Comparison of ENCODE assay signal across 26 mouse cellular contexts in the genomic region with DNA sequence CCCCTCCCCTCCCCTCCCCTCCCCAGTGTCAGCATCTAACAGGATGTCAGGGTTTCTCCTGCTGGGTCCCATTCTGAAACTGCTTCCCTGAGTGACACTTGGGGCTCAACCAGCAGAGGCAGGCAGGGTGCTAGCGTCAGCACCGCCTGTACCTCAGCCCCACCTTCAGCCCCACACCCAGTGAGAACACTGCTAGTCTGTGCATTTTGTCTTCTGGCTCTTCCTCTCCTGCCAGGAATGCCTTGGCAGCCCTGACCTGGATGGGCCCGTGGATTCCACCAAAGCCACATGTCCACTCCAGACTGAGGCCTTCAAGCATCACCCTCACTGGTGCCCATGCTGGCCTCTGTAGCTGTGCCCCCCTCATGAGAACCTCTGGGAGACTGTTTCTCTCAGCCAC. TPM values are rescaled to one million over a fixed set of nuclear protein-coding genes. Genes with fewer than 3 reads are reported as not detected.
A peak's percentile ranks its signal among the peaks of the same experiment; 100 is the strongest.
DNase-seq lines count a peak whose midpoint lies in the region; ATAC-seq lines count a peak whose summit lies in the region.
"Had no signal": no experiment of that assay in that cellular context is flagged by ENCODE, and none has a peak within 500 bp of the region (broad histone marks: within the 10 kb centered on the region; RNA-seq: fewer than 3 reads in every experiment).

No protein-coding gene starts in this region.

- ATAC-seq in embryonic facial prominence, embryonic 13.5 days (ENCODE audit: insufficient number of reproducible peaks, insufficient read depth, low FRiP score, low TSS enrichment, low read depth): no peak
- ATAC-seq in embryonic facial prominence, embryonic 14.5 days (ENCODE audit: low read depth): no peak
- no peak for ATAC-seq in midbrain, embryonic 15.5 days (replicated peaks)
- ATAC-seq: forebrain, embryonic 14.5 days; intestine, postnatal 0 days had no signal

- H3K27ac ChIP-seq in embryonic facial prominence, embryonic 13.5 days: no peak overlapping the region
- no peak overlapping the region for H3K27ac ChIP-seq in embryonic facial prominence, embryonic 10.5 days (replicated peaks)
- no peak overlapping the region for H3K27ac ChIP-seq in embryonic facial prominence, embryonic 14.5 days (replicated peaks; ENCODE audit: low read depth, low read length)
- no peak overlapping the region for H3K27ac ChIP-seq in midbrain, embryonic 15.5 days
- H3K27ac ChIP-seq: hindbrain, embryonic 14.5 days; liver, embryonic 14.5 days; midbrain, embryonic 10.5 days; neural tube, embryonic 15.5 days had no signal

- no peak overlapping the region for H3K4me3 ChIP-seq in embryonic facial prominence, embryonic 13.5 days
- no peak overlapping the region for H3K4me3 ChIP-seq in embryonic facial prominence, embryonic 10.5 days
- H3K4me3 ChIP-seq in embryonic facial prominence, embryonic 14.5 days (ENCODE audit: low read depth, low read length): no peak overlapping the region
- H3K4me3 ChIP-seq in midbrain, embryonic 15.5 days: no peak overlapping the region
- H3K4me3 ChIP-seq: heart, embryonic 12.5 days; midbrain, embryonic 10.5 days; neural tube, embryonic 15.5 days had no signal

- DNase-seq in embryonic facial prominence, embryonic 10.5 days (ENCODE audit: low spot score): no peak
- peak; percentile 50 to 57 for DNase-seq in cerebellum, postnatal 25 days
- DNase-seq in embryonic facial prominence, embryonic 14.5 days (ENCODE audit: low spot score): no peak
- peak; percentile 58 to 61 for DNase-seq in thymus, postnatal 10 days (ENCODE audit: low spot score in 2 of 2)
- no peak for DNase-seq in urinary bladder, postnatal 36 days (ENCODE audit: low spot score in 2 of 2)
- DNase-seq in MN1 (ENCODE audit: low spot score): no peak
- DNase-seq: adrenal gland, adult 8-10 months; B cell, adult 2 months; gastrocnemius, postnatal 14 days; heart, postnatal 10 days; kidney, adult 9 months; kidney, postnatal 14 days; layer of hippocampus, adult 9-11 months; liver; lung, adult 2 months; lung, postnatal 10 days; right cerebral cortex, postnatal 4 days had no signal

- peaks cover 29% of the 10 kb centered on the region for H3K36me3 ChIP-seq in embryonic facial prominence, embryonic 13.5 days
- H3K36me3 ChIP-seq in embryonic facial prominence, embryonic 10.5 days (replicated peaks): peaks cover 46% of the 10 kb centered on the region
- H3K36me3 ChIP-seq in embryonic facial prominence, embryonic 14.5 days (ENCODE audit: control insufficient read depth, insufficient read depth, low read length): peaks cover 40% of the 10 kb centered on the region
- H3K36me3 ChIP-seq in midbrain, embryonic 15.5 days (replicated peaks): no peaks in the 10 kb centered on the region

- H3K27me3 ChIP-seq in embryonic facial prominence, embryonic 13.5 days: no peaks in the 10 kb centered on the region
- H3K27me3 ChIP-seq in embryonic facial prominence, embryonic 10.5 days (replicated peaks; ENCODE audit: low read depth, poor library complexity, severe bottlenecking): 0 out of 2 replicates have a peak, but pooled peaks cover 9% of the 10 kb centered on the region
- no peaks in the 10 kb centered on the region for H3K27me3 ChIP-seq in embryonic facial prominence, embryonic 14.5 days (replicated peaks; ENCODE audit: control insufficient read depth, insufficient read depth, low read length)
- H3K27me3 ChIP-seq in midbrain, embryonic 15.5 days (replicated peaks): no peaks in the 10 kb centered on the region
- H3K27me3 ChIP-seq: heart, embryonic 12.5 days had no signal

- H3K9me3 ChIP-seq in embryonic facial prominence, embryonic 13.5 days: no peaks in the 10 kb centered on the region
- no peaks in the 10 kb centered on the region for H3K9me3 ChIP-seq in embryonic facial prominence, embryonic 10.5 days
- H3K9me3 ChIP-seq in embryonic facial prominence, embryonic 14.5 days (ENCODE audit: control insufficient read depth, low read length): no peaks in the 10 kb centered on the region
- H3K9me3 ChIP-seq in midbrain, embryonic 15.5 days: no peaks in the 10 kb centered on the region
- H3K9me3 ChIP-seq: heart, embryonic 12.5 days; midbrain, embryonic 10.5 days; neural tube, embryonic 15.5 days had no signal

- 0 out of 2 replicates have a peak overlapping the region, but pooled peaks have one; percentile 36 for H3K9ac ChIP-seq in embryonic facial prominence, embryonic 13.5 days
- H3K9ac ChIP-seq in embryonic facial prominence, embryonic 14.5 days (ENCODE audit: low read depth, low read length): 0 out of 2 replicates have a peak overlapping the region, but pooled peaks have one; percentile 34
- no peak overlapping the region for H3K9ac ChIP-seq in midbrain, embryonic 15.5 days
- H3K9ac ChIP-seq: heart, embryonic 12.5 days; hindbrain, embryonic 14.5 days; liver, embryonic 14.5 days; neural tube, embryonic 15.5 days had no signal

- no peak overlapping the region for H3K4me2 ChIP-seq in embryonic facial prominence, embryonic 13.5 days
- no peak overlapping the region for H3K4me2 ChIP-seq in embryonic facial prominence, embryonic 14.5 days (ENCODE audit: low read depth, low read length)
- no peak overlapping the region for H3K4me2 ChIP-seq in midbrain, embryonic 15.5 days
- H3K4me2 ChIP-seq: heart, embryonic 12.5 days; hindbrain, embryonic 14.5 days; neural tube, embryonic 15.5 days had no signal

- 78% methylated on average over 3 of the region's 3 CpGs for WGBS in embryonic facial prominence, embryonic 13.5 days
- 82% methylated on average over 3 of the region's 3 CpGs for WGBS in embryonic facial prominence, embryonic 10.5 days
- WGBS in embryonic facial prominence, embryonic 14.5 days: 74% methylated on average over 3 of the region's 3 CpGs
- 75% methylated on average over 3 of the region's 3 CpGs for WGBS in midbrain, embryonic 15.5 days

- peaks cover 41% of the 10 kb centered on the region for H3K4me1 ChIP-seq in embryonic facial prominence, embryonic 13.5 days
- peaks cover 50% of the 10 kb centered on the region for H3K4me1 ChIP-seq in embryonic facial prominence, embryonic 10.5 days
- peaks cover 21% of the 10 kb centered on the region for H3K4me1 ChIP-seq in embryonic facial prominence, embryonic 14.5 days (ENCODE audit: control insufficient read depth, insufficient read depth, low read length)
- H3K4me1 ChIP-seq in midbrain, embryonic 15.5 days: peaks cover 14% of the 10 kb centered on the region

RNA-seq across cellular contexts. Expression of a gene that starts 5.0 kb away (rescaled TPM):
- 52.2 and 57.2 TPM in 2 replicates for polyA plus RNA-seq in embryonic facial prominence, embryonic 13.5 days (2015; fragmentation: Nextera tagmentation; extraction: Ambion mirVana)
- 34.1 and 34.9 TPM in 2 replicates for polyA plus RNA-seq in embryonic facial prominence, embryonic 10.5 days (2016; fragmentation: Nextera tagmentation; extraction: Ambion mirVana)
- 92.8 and 100 TPM in 2 replicates for polyA plus RNA-seq in embryonic facial prominence, embryonic 14.5 days (2014; fragmentation: Nextera tagmentation; extraction: Ambion mirVana)
- 20.3 and 21.2 TPM in 2 replicates for polyA plus RNA-seq in midbrain, embryonic 15.5 days (2015; fragmentation: Nextera tagmentation; extraction: Ambion mirVana)

RNA-seq across cellular contexts. Expression of a gene that starts 5.8 kb away (rescaled TPM):
- 125 and 134 TPM in 2 replicates for polyA plus RNA-seq in embryonic facial prominence, embryonic 13.5 days (2015; fragmentation: Nextera tagmentation; extraction: Ambion mirVana)
- polyA plus RNA-seq in embryonic facial prominence, embryonic 10.5 days (2016; fragmentation: Nextera tagmentation; extraction: Ambion mirVana): 61.4 and 67.0 TPM in 2 replicates
- 208 TPM in 2 replicates for polyA plus RNA-seq in embryonic facial prominence, embryonic 14.5 days (2014; fragmentation: Nextera tagmentation; extraction: Ambion mirVana)
- 23.3 and 27.5 TPM in 2 replicates for polyA plus RNA-seq in midbrain, embryonic 15.5 days (2015; fragmentation: Nextera tagmentation; extraction: Ambion mirVana)

RNA-seq across cellular contexts. Expression of a gene that starts 12.1 kb away (rescaled TPM):
- polyA plus RNA-seq in embryonic facial prominence, embryonic 13.5 days (2015; fragmentation: Nextera tagmentation; extraction: Ambion mirVana): 104 TPM in 2 replicates
- polyA plus RNA-seq in embryonic facial prominence, embryonic 10.5 days (2016; fragmentation: Nextera tagmentation; extraction: Ambion mirVana): 45.8 and 52.6 TPM in 2 replicates
- polyA plus RNA-seq in embryonic facial prominence, embryonic 14.5 days (2014; fragmentation: Nextera tagmentation; extraction: Ambion mirVana): 107 and 116 TPM in 2 replicates
- polyA plus RNA-seq in midbrain, embryonic 15.5 days (2015; fragmentation: Nextera tagmentation; extraction: Ambion mirVana): 104 and 105 TPM in 2 replicates

RNA-seq across cellular contexts. Expression of a gene that starts 31.9 kb away (rescaled TPM):
- polyA plus RNA-seq in embryonic facial prominence, embryonic 13.5 days (2015; fragmentation: Nextera tagmentation; extraction: Ambion mirVana): 158 and 167 TPM in 2 replicates
- 150 and 156 TPM in 2 replicates for polyA plus RNA-seq in embryonic facial prominence, embryonic 10.5 days (2016; fragmentation: Nextera tagmentation; extraction: Ambion mirVana)
- polyA plus RNA-seq in embryonic facial prominence, embryonic 14.5 days (2014; fragmentation: Nextera tagmentation; extraction: Ambion mirVana): 108 and 127 TPM in 2 replicates
- 115 and 116 TPM in 2 replicates for polyA plus RNA-seq in midbrain, embryonic 15.5 days (2015; fragmentation: Nextera tagmentation; extraction: Ambion mirVana)

RNA-seq across cellular contexts. Expression of a gene that starts 32.0 kb away (rescaled TPM):
- polyA plus RNA-seq in embryonic facial prominence, embryonic 13.5 days (2015; fragmentation: Nextera tagmentation; extraction: Ambion mirVana): 1.1 and 1.7 TPM in 2 replicates
- polyA plus RNA-seq in embryonic facial prominence, embryonic 10.5 days (2016; fragmentation: Nextera tagmentation; extraction: Ambion mirVana): 0.75 and 0.98 TPM in 2 replicates
- 0.55 and 0.84 TPM in 2 replicates for polyA plus RNA-seq in embryonic facial prominence, embryonic 14.5 days (2014; fragmentation: Nextera tagmentation; extraction: Ambion mirVana)
- polyA plus RNA-seq in midbrain, embryonic 15.5 days (2015; fragmentation: Nextera tagmentation; extraction: Ambion mirVana): 0.89 and 1.1 TPM in 2 replicates

Comparison
In these comparisons a context has a peak if more than half of its experiments do, and no peak if none do; other contexts are left out.
1. DNase-seq: peak in cerebellum, postnatal 25 days (2 of 2) and thymus, postnatal 10 days (2 of 2); none in embryonic facial prominence, embryonic 10.5 days (single experiment), embryonic facial prominence, embryonic 14.5 days (single experiment), urinary bladder, postnatal 36 days (0 of 2) and MN1 (single experiment).